Comparison of ENCODE assay signal across 9 mouse cellular contexts in the genomic region with DNA sequence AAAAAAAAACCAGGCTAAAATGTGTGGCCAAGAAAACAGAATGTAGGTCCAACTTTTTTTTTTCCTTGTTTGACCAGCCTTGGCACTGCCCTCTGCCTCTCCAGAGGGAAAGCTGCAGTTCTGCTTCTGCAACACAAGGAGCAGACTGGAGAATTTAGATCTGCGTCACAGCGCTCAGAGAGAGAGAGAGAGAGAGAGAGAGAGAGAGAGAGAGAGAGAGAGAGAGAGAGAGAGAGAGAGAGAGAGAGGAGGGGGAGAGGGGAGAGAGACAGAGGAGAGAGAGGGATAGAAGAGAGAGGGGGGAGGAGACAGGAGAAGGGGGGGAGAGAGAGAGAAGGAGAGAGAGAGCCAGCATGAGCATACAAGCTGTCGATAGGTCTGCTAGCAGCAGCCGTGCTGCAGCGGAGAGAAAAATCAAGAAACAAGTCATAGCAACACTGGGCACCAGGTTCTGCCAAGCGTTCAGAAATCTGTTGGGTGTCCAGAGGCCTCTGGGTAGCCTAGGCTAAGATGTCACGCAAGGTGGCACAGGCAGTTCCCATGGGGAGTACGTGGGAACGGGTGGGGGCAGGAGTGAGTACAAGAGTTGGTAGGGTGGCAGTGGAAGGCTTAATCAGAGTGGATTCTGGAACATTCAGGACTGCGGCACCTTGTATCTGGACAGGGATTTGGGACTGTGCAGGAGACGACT.
DNase-seq lines count a peak whose midpoint lies in the region; ATAC-seq and TF ChIP-seq lines count a peak whose summit lies in the region.
"Had no signal": no experiment of that assay in that cellular context is flagged by ENCODE, and none has a peak within 500 bp of the region (broad histone marks: within the 10 kb centered on the region; RNA-seq: fewer than 3 reads in every experiment).

No protein-coding gene starts in this region.

- no peak for DNase-seq in ES-E14 (ENCODE audit: low read depth, low spot score)
- DNase-seq in adrenal gland, postnatal 25 days = peak; percentile 38
- peak; percentile 63 to 74 for DNase-seq in layer of hippocampus, postnatal 10 days (ENCODE audit: low spot score in 2 of 2)
- peak; percentile 47 for DNase-seq in testis, postnatal 10 days (ENCODE audit: low spot score)
- DNase-seq in thymus, postnatal 0 days (ENCODE audit: low spot score) = no peak

- H3K27me3 ChIP-seq in forebrain, embryonic 15.5 days = no peaks in the 10 kb centered on the region
- no peaks in the 10 kb centered on the region for H3K27me3 ChIP-seq in hindbrain, embryonic 13.5 days
- no peaks in the 10 kb centered on the region for H3K27me3 ChIP-seq in midbrain, embryonic 16.5 days (ENCODE audit: control insufficient read depth, insufficient read depth, low read depth, low read length)

- H3K4me2 ChIP-seq in forebrain, embryonic 15.5 days (replicated peaks) = peak overlapping the region; percentile 40
- peak overlapping the region; percentile 31; the same call in 1 of the 2 replicates for H3K4me2 ChIP-seq in hindbrain, embryonic 13.5 days
- H3K4me2 ChIP-seq in midbrain, embryonic 16.5 days (ENCODE audit: low read length) = peak overlapping the region; percentile 47

- no peaks in the 10 kb centered on the region for H3K36me3 ChIP-seq in ES-E14 (ENCODE audit: control insufficient read depth, insufficient read depth, low read length, poor library complexity, severe bottlenecking)
- no peaks in the 10 kb centered on the region for H3K36me3 ChIP-seq in forebrain, embryonic 15.5 days
- H3K36me3 ChIP-seq in hindbrain, embryonic 13.5 days = no peaks in the 10 kb centered on the region
- H3K36me3 ChIP-seq in midbrain, embryonic 16.5 days (ENCODE audit: control insufficient read depth, insufficient read depth, low read length) = no peaks in the 10 kb centered on the region

- no peak overlapping the region for H3K9ac ChIP-seq in ES-E14 (ENCODE audit: insufficient read depth, low read depth, low read length, poor library complexity, severe bottlenecking)
- H3K9ac ChIP-seq in forebrain, embryonic 15.5 days (replicated peaks) = peak overlapping the region; percentile 38; the same call in 1 of the 2 replicates
- peak overlapping the region; percentile 26; the same call in 1 of the 2 replicates for H3K9ac ChIP-seq in hindbrain, embryonic 13.5 days
- peak overlapping the region; percentile 30; the same call in 1 of the 2 replicates for H3K9ac ChIP-seq in midbrain, embryonic 16.5 days (ENCODE audit: low read depth, low read length)

- 56% methylated on average over 11 of the region's 11 CpGs for WGBS in forebrain, embryonic 15.5 days
- 74% methylated on average over 11 of the region's 11 CpGs for WGBS in hindbrain, embryonic 13.5 days
- WGBS in midbrain, embryonic 16.5 days = 59% methylated on average over 11 of the region's 11 CpGs

- no peak overlapping the region for H3K27ac ChIP-seq in ES-E14 (ENCODE audit: insufficient read depth, low read depth, low read length, poor library complexity, severe bottlenecking)
- peak overlapping the region; percentile 72 for H3K27ac ChIP-seq in forebrain, embryonic 15.5 days (replicated peaks)
- peak overlapping the region; percentile 50 for H3K27ac ChIP-seq in hindbrain, embryonic 13.5 days
- peak overlapping the region; percentile 62 for H3K27ac ChIP-seq in midbrain, embryonic 16.5 days (ENCODE audit: low read length)
- H3K27ac ChIP-seq: macrophage had no signal

- in situ Hi-C loops in ES-E14 (cut with MboI; ENCODE audit: low sequenced_read_pairs in 2 of 2, unreplicated experiment in 2 of 2) = no loop called here

- ATAC-seq in forebrain, embryonic 15.5 days (replicated peaks) = peak; percentile 85
- ATAC-seq in hindbrain, embryonic 13.5 days (ENCODE audit: low FRiP score) = peak; percentile 78
- peak; percentile 82 for ATAC-seq in midbrain, embryonic 16.5 days

- no peak overlapping the region for H3K4me3 ChIP-seq in ES-E14 (ENCODE audit: insufficient read depth in 1 of 2, low read depth in 1 of 2, low read length in 2 of 2, poor library complexity in 1 of 2, severe bottlenecking in 1 of 2)
- peak overlapping the region; percentile 19 for H3K4me3 ChIP-seq in forebrain, embryonic 15.5 days
- peak overlapping the region; percentile 18; the same call in 1 of the 2 replicates for H3K4me3 ChIP-seq in hindbrain, embryonic 13.5 days
- H3K4me3 ChIP-seq in midbrain, embryonic 16.5 days (ENCODE audit: low read depth, low read length) = peak overlapping the region; percentile 4; the same call in 1 of the 2 replicates

- no peaks in the 10 kb centered on the region for H3K9me3 ChIP-seq in ES-E14 (ENCODE audit: control insufficient read depth, insufficient read depth, low read depth, low read length)
- no peaks in the 10 kb centered on the region for H3K9me3 ChIP-seq in forebrain, embryonic 15.5 days
- no peaks in the 10 kb centered on the region for H3K9me3 ChIP-seq in hindbrain, embryonic 13.5 days
- H3K9me3 ChIP-seq in midbrain, embryonic 16.5 days (replicated peaks; ENCODE audit: control insufficient read depth, low read length, poor library complexity, severe bottlenecking) = no peaks in the 10 kb centered on the region

- H3K4me1 ChIP-seq in ES-E14 (ENCODE audit: control insufficient read depth in 2 of 2, insufficient read depth in 2 of 2, low read length in 2 of 2, poor library complexity in 1 of 2) = no peaks in the 10 kb centered on the region
- H3K4me1 ChIP-seq in forebrain, embryonic 15.5 days = peaks cover 10% of the 10 kb centered on the region
- peaks cover 5% of the 10 kb centered on the region; the same call in 1 of the 2 replicates for H3K4me1 ChIP-seq in hindbrain, embryonic 13.5 days (replicated peaks)
- H3K4me1 ChIP-seq in midbrain, embryonic 16.5 days (ENCODE audit: control insufficient read depth, insufficient read depth, low read length) = peaks cover 12% of the 10 kb centered on the region

TF ChIP-seq in ES-E14, 5 proteins besides CTCF, POLR2A, EP300 and RAD21:
- TF ChIP-seq MAFK (IDR thresholded peaks at IDR 0.05; ENCODE audit: insufficient read depth, low read depth, low read length) = no peak
- TF ChIP-seq ZNF384 (IDR thresholded peaks at IDR 0.05; ENCODE audit: low read depth, low read length) = 0 out of 2 replicates have a peak, but pooled peaks have one; percentile 3
- TF ChIP-seq CHD2 (IDR thresholded peaks at IDR 0.05; ENCODE audit: low read depth, low read length) = no peak
- no peak for TF ChIP-seq ZC3H11A (IDR thresholded peaks at IDR 0.05; ENCODE audit: borderline replicate concordance, low read depth, low read length)

Comparison
In these comparisons a context has a peak if more than half of its experiments do, and no peak if none do; other contexts are left out.
1. DNase-seq: peak in adrenal gland, postnatal 25 days (single experiment), layer of hippocampus, postnatal 10 days (2 of 2) and testis, postnatal 10 days (single experiment); none in ES-E14 (single experiment) and thymus, postnatal 0 days (single experiment).
2. H3K4me3 ChIP-seq: peak in forebrain, embryonic 15.5 days (single experiment), hindbrain, embryonic 13.5 days (single experiment) and midbrain, embryonic 16.5 days (single experiment); none in ES-E14 (0 of 2).
3. Peak in every context shown above with its lines, with median percentiles within 50 percentile points of each other: ATAC-seq and H3K4me2 ChIP-seq.